Mouse (Mus musculus): ENCODE measurements around the gene Sema3d.

DNA sequence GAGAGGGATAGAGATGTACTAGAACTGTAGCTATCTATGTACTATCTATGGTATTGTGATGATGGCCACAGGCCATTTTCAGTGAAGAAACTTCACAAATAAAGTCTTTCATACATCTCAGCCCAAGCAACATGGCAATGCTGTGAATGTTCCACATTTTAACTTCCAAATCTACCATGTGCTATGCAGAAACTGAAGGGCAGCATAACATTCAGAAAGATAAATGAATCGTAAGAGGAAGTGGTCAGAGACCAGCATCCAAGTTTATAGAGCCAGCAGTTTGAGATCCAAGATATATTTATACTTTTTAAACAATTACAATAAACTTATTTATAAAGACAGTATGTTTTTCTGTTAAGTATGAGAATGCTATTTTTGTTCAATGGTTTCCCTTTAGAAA, 199.4 kb downstream of the Sema3d start:
- no peak for TF ChIP-seq CTCF (IDR thresholded peaks at IDR 0.05; ENCODE audit: low read depth)
- TF ChIP-seq EP300 (IDR thresholded peaks at IDR 0.05; ENCODE audit: low read depth) = no peak
